Mouse (Mus musculus) embryo, embryonic 10.5 days (tissue): ENCODE results near the gene Elavl3.
"Not testable (repeated sequence)": the region's sequence is repeated elsewhere in the genome, so short reads cannot be mapped to it uniquely, and the experiment has no call there.

Experiments used
- DNase-seq: peaks from one replicate; pipeline ENCODE4 v3.0.0-alpha.2; 2015; ENCODE audit warnings: low spot score

Elavl3 gene

GRCm38 (mm10) chr9:22051958-22052254 lies at the start of gene Elavl3:
Gene Elavl3 (minus strand): TSS chr9:22052023.
- DNase-seq: peak; percentile 81

- DNase-seq: peak; percentile 40
Measured at GRCm38 (mm10) chr9:22099922-22100321, 48.1 kb upstream of the Elavl3 start.

- DNase-seq: peak; percentile 31
Measured at GRCm38 (mm10) chr9:22098993-22099696, 47.3 kb upstream of the Elavl3 start, which contains the start of gene Cnn1. Gene Cnn1 (plus strand): TSS chr9:22099216.

DNA sequence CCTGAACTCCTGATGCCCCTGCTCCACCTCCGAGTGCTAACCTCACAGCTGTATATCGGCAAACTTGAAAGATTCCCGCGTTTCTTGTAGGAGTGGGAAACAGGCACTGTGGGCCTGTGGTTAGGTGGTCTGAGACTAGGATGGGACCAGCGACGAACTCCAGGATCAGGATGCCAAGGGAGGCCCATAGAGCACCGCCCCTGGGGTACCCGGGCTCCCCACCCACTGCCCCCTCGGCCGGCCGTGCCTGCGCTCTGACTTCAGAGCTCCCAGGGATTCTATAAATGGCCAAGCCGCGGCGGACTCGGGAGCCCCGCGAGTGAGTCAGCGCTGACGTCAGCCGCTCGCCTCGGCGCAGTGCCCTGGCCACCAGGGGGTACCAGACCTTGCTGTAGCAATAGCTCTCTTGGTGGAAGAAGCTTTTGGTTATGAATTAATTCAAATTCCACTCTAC lies 44.1 kb upstream of the Elavl3 start:
- DNase-seq: peak; percentile 87

DNA sequence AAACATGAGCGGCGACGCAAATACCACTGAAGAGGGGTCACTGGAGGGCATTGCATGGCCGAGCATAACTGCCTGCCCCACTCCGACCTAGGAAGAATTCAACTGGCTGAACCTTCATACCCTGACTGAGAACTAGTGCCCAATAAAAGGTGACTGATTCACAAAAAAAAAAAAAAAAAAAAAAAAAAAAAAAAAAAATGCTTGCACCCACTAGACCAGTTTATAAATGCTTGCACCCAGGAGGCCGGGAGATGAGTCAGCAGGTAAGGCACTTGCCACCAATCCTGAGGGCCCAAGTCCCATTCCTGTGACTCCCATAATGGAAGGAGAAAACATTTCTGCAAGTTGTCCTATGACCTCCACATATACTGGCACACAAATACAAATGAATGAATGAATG lies 40.9 kb upstream of the Elavl3 start:
- DNase-seq: no peak

DNA sequence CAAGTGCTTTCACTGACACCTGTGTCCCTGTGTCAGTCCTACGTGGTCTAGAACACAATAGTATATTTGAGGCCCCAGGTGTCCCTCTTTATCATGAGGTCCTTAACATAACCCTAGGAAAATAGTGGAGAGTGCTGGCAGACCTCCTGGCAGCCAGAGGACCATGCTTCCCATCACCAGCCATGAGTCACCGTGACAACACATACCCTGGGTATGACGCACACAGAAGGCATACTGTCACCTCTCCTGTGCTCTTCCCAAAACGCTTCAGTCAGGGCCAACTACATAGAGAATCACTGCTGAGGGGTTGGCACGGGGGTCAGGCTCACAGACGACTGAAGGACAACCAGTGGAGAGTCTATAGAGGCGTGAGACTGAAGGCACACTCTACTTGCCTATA lies 38.2 kb upstream of the Elavl3 start:
- DNase-seq: no peak

DNA sequence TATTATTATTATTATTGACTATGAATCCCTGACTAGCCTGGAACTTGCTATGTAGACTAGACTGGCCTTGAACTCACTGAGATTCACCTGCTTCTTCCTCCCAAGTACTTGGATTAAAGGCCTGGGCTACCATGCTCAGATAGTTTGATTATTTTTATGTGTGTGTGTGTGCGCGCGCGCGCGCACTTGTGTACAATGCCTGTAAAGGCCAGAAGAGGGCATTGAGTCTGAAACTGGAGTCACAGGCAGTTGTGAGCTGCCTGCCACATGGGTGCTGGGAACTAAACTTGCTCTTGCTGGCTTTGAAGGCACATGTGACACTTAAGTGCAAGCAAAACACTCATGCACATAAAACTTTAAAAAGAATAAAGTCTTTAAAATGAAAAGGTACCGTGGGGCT lies 37.5 kb upstream of the Elavl3 start:
- DNase-seq: no peak

DNA sequence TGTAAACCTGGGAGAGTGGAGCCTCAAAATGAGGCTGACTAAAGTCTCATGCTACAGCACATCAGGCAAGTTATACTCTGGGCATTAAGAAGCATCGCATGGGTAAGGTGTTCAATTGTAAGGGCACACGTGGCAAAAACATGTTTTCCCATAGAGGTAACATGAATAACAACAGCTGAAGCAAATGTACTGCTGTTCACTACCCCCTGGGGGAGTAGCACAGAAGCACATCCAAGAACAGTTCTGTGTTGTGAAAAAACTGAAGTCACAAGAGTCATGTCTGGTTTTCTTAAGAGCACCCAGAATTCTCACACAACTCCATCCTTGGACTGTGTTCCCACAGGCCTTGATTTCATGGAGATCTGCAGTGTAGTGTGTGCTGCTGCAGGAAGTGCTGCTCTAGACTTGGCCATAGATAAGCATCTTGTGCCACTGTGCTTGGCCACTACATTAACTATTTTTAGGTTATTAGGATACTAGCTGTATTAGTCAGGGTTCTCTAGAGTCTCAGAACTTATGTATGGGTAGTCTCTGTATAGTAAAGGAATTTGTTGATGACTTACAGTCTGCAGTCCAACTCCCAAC lies 35.3 kb upstream of the Elavl3 start:
- no peak for DNase-seq

DNA sequence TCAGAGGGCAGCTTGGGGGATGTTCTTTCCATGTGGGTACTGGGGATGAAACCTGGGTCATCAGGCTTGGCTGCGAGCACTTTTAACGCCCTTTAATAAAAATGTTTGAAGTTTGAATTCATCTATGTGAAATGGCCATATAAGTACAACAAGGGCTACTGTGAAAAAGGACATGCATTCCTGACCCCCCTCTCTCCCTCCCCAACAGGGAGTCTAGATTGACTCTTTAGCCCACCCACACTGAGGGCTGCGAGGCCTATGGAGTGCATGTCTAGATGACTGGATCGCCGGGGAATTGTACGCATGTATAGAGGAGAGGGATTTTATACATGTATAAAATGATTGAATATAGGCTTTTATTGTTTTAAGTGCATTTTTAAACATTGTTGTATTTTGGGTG lies 34.2 kb upstream of the Elavl3 start:
- no peak for DNase-seq

DNA sequence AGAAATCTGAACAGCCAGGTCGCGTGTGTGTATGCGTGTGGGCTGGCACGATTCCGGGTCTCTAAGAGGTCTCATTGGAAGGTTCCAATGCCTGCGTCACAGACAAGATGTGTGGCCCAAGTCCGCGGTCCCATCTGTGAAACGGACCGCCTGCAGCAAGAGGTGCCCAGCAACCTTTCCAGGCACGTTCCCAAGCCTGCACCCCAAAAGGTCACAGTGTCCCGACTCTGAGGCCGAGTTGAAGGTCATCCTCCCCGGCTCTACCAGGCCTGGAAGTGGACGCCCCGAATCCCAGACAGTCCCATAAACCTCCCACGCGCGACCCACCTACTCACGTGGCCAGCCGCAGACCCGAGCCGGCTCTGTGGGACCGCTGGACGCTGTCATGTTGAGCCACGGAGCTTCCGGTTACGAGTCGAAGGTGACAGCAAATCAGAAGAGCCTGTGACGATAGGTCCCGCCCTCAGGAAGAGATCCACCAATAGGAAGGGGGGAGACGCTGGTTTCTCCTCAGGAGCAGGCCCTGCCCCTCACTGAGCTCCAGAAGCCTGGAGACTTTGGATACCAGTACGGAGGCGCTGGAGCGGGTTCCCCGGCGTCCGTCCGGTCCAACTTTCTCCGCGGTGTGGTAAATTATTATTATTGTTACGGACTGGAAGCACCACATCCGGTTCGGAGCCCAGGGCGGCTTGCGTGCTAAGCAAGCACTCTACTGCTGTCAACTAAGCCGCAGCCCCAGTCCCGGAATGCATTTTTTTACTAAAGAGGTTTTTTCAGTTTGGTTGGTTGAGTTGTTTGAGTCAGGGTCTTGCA lies 33.4 kb upstream of the Elavl3 start, which contains the start of gene Ecsit:
Gene Ecsit, minus strand, starts transcription at position 417 of the 813 bp plus-strand sequence.
- peak; percentile 98 for DNase-seq

DNA sequence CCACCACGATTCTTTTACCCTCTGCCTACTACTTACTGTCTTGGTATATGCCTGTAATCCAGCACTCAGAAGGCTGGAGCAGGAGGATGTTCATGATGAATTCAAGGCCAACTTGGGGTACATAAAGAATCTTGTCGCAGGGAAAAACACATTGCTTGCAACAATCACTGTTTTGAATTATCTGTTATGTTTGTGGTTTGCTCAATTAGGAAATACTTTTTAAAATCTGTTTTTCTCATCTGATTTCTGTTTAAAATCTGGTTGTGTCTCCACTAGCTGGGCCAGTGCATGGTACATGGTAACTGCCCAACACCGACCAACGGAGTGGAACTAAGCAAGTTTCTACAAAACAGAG lies 32.8 kb upstream of the Elavl3 start:
- DNase-seq: no peak

GRCm38 (mm10) chr9:22076223-22076622 lies 24.4 kb upstream of the Elavl3 start:
- no peak for DNase-seq

- not testable (repeated sequence) for DNase-seq
Measured at GRCm38 (mm10) chr9:22075778-22076177, 24.0 kb upstream of the Elavl3 start.

DNA sequence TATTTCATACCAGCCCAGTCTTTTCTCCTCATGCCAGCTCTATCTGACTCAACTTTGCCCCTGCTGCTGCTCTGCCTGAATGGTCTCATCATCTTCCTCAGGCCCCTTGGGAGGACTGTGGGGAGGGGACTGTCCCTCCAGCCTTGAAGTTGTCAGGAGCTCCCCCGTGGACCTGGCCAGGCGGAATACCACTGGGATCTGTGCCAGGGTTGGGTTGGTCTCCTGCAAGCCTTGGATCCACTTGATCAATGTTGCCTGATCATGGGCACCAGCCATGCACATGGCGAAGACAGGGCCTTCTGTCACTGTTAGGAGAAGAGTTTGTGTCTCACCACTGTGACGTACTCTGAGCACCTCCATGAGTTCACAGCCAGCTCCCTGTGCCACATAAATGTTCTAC lies 20.5 kb upstream of the Elavl3 start:
- no peak for DNase-seq

DNA sequence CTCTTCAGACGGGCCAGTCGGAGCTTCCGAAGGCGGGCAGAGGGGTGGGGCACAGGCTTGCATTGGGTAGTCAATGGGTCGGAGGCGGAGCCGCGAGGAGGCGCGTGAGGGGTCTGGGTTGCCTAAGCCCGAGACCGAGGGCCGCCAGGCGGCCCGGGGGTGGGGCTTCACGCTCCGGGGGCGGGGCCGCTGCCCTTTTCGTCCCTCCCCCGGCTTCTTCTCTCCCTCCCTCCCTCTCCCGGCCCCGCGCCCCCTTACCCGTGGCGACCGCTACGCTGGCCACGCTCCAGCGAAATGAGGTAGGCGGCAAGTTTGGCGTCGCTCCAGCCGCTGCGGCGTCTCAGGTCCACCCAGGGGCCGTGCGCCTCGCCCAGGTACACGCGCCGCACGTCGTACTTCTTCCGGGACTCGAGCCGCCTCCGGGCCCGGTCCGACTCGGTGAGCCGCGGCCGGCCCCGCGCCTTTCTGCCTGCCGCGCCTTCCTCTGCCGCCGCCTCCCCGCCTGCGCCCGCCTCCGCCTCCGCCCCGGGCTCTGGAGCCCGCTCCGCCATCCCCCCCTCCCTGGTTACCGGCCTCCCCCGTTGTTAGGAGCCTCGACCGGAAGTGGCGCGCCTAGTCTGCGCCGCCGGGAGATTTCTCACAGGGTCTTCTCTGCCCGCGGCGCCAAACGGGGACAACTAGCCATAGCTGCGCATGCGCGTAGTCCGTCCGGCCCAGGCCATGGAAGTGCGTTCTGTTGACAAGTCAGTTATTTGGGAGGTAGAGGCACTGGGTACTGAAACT lies 19.2 kb upstream of the Elavl3 start, which contains the start of the genes Gm49318 and Zfp653:
Gene Gm49318, minus strand, starts transcription at position 469 of the 783 bp plus-strand sequence.
Gene Zfp653, minus strand, starts transcription at position 586 of the 783 bp plus-strand sequence.
- DNase-seq: peak; percentile 98

DNA sequence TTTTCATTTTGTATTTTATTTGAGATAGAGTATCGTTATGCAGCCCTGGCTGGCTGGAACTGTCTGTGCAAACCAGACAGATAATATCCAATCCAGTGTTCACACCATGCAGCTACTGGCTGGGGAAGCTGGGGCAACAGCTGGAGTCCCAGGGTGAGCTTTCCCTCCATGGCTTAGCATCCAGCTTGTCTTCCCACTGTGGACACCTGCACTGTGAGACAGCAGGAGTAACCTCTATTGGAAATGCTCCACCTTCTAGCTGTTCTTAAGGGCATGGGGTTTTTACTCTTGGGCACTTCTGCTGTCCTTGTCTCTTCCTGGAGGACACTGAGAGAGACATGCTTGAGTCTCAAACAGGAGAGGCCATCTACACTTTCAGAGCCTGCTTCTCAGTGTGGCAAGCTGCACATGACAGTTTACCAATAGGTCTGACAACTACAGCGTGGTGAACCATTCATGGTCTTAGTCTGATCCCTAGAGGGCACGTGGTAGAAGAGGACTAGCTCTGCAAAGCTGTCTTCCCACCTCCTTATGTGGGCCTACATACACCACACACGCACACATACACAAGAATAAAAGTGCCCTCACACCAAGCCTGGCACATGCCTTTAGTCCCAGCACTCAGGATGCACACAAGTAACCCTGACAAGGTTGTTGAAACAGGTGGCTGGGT lies 18.2 kb upstream of the Elavl3 start:
- DNase-seq: no peak

- DNase-seq: no peak
Measured at GRCm38 (mm10) chr9:22067195-22067594, 15.4 kb upstream of the Elavl3 start.

- DNase-seq: peak; percentile 55
Measured at GRCm38 (mm10) chr9:22066433-22066832, 14.6 kb upstream of the Elavl3 start.

GRCm38 (mm10) chr9:22065642-22066041 lies 13.8 kb upstream of the Elavl3 start:
- DNase-seq: no peak

- no peak for DNase-seq
Measured at GRCm38 (mm10) chr9:22064341-22064740, 12.5 kb upstream of the Elavl3 start.

DNA sequence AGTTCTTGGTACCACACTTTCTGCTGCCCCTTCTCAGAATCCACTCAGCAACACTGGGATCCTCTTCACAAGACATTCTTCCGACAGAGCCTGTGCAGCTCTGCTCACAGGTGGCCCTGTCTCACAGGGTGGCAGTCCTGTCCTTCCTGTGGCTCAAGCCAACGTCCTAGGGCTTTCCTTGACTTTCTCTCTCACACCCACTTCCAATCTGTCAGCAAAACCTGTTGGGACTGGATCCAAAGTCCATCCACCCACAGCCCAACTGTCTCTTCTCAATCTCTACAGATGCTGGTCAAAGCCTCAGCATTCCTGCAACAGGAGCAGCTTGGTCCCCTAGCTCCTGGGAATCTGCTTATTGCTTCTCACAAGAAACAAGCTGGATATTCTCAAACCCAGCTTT lies 9.5 kb upstream of the Elavl3 start:
- DNase-seq: no peak
